Mouse (Mus musculus): ENCODE measurements around the gene Lrrc74a.

DNA sequence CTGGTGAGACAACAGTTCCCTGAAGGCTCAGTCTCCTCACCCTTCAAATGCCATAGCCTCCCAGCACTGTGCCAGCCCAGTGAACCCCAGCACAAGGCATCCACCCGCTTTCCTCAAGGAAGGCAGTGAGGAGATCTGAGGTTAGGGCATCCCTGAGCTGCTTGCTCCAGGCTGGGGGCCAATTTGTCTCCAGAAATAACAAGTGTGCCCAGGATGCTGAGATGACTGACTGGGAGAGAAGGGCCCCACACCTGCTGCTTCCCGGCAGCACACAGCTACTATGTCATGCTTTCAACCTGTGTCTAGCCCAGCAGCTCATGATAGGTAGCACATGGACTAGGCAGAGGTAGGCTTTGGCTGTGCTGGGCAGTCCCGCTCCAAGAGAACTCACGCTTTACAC lies 32.7 kb upstream of the Lrrc74a start:
- TF ChIP-seq CTCF (IDR thresholded peaks at IDR 0.05; ENCODE audit: low read depth, low read length): no peak
- no peak for TF ChIP-seq POLR2A (IDR thresholded peaks at IDR 0.05; ENCODE audit: extremely low read depth, insufficient read depth, low read length)
